Mouse (Mus musculus): ENCODE data around the gene Fmo5.

Fmo5 gene

DNA sequence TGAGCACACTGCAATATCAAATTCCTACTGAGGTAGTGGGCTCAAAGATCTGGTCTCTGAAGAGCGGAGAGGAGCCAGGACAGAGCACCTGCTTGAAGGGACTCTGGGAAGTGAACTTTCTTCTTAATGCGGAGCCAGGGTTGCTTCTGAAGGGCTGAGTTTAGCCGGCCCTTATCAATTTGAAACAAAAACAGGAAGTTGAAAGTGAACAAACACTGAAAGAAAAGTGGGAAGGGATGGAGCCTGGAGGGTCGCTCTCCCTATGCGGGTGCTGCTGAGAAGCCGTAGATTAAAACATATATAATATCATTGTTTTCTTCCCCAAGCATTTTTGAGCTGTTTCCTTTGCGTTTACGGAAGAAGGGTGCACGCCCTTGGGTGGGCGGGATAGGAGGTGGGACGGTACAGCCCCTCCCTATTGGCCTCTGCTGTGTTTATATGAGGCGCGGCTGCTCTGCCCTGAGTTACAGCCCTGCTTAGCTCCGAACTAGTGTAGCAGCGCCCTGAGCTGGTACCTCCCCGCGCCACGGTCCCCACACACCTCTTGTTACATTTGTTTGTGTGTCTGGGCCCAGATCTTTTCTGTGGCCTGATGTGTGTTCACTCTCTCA is at the start of gene Fmo5:
TSS of gene Fmo5 (plus strand) at position 414 of the 611 bp plus-strand sequence.
- peak; percentile 22 for DNase-seq (ENCODE audit: low spot score)

DNA sequence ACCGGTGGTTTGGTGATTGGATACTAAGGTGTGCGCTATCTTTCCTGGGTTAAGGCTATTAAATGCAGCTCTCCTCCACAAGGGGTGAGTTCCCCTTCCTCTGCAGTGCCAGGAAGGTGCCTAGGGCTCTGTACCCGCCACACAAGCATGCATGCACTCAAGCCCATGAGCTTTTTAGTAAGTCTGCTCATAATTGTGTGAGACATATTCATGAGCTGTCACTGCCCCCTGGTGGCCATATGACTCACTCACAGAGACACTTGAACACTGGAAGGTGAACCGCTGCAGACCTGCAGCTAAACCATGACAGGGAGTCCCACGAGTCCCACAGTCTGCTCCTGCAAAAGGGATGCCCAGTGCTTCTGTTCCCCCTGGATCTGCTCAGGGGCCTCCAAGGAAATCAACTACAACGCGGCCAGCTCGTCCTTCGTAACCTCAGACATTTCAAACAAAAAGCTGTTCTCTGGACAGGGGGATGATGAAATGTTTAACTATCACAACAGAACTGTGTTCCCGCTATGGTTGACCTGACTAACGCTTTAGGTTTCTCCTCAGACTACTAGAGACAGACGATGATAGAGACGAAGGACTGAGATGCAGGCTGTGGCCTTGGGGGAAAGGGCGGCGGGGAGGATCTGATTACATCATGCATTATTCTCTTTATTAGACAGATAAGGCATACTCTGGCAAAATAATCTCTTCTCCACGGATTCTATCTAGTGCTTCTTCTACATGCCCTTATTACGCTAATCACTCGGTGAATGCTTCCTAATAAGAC is 43.0 kb upstream of the Fmo5 start:
- DNase-seq (ENCODE audit: low spot score), result peak; percentile 87

DNA sequence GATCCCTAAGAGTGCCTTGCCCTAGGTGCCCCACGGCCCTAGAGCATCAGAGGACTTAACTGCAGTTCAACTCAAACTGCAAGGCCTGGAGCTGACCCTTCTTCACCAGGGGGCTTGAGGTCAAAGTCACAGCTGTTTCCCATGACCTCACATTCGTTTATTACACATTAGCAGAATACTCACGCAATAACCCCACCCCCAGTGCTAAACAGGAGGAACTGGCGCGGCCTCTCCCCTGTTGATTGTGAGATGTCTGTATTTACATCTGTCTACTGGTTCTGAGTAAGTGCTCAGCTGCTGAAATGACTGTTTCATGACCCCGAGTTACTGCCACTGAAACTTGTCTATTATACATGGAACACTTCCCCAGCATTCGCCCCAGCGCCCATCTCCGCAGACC is 40.9 kb upstream of the Fmo5 start:
- no peak for DNase-seq (ENCODE audit: low spot score)

DNA sequence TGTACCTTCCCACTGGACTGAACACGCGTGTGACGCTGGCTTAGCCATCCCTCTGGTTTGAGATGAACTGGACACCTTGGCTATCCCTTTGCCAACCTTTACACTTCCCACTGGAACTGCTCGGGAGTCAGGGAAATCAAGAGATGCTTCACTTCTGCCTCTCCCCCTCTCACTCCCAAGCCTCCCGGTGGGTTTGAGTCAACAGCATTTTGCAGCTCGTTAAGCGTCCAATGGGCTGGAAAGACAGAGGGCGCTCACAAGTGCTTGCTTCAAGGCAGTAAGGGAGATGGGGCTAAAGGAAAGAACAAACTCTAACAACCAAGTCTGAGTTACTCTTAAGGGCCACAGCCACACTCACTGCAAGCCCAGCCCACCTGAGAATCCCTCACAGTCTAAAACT is 37.9 kb upstream of the Fmo5 start:
- no peak for DNase-seq (ENCODE audit: low spot score)

DNA sequence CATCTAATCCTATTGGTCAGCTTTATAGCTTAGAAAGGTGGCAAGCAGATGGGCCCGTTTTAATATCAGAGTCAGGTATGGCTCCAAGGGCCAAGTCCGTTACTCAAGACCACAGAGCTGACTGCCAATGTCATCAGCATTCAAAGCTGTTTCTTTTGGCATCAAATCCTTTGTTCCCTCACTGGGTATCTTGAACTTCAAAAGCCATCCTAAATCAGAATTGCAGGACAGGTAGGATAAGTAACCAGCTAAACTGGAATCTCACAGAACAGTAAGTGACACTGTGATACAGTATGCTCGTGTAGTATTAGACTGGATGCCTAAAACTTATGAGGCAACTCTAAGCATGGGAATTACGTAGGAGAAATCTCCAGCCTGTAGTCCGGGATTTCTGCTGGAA is 35.5 kb upstream of the Fmo5 start:
- DNase-seq (ENCODE audit: low spot score), result no peak

DNA sequence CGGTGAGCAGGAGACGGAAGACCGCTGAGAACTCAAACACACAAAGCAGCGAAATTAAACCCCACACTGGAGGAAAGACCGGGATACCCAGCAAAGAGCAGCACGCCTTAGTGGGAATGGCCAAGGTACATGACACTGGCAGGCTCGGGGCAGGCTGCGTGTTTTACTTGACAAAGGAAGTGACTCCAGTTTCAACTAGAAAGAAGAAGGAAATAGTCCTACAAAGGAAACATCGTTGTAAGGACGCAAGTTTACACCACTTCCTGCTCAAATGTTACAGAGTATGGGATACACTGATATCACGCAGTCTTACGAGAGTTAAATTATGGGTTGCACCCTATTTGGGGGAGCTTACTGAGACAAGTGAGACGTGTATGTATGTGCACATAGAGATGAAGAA is 34.5 kb upstream of the Fmo5 start:
- DNase-seq (ENCODE audit: low spot score), result no peak

DNA sequence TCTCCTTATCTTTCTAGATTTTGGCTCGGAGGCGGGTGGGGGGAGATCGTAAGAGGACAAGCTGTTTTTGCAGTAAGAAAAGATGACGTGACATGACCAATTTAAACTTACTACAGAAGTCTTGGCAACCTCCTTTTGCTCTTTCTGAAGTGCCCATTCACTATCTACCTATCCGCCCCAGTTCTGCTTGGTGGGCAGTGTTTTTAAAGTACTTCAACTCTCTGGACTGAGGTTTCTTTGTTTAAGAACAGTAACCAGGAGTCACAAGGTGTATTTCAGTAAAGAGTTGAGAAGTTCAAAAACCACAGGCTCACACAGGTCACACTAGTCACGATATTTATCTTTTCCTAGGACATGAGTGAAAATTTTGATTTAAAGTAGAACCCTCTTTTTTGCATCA is 33.5 kb upstream of the Fmo5 start:
- no peak for DNase-seq (ENCODE audit: low spot score)

DNA sequence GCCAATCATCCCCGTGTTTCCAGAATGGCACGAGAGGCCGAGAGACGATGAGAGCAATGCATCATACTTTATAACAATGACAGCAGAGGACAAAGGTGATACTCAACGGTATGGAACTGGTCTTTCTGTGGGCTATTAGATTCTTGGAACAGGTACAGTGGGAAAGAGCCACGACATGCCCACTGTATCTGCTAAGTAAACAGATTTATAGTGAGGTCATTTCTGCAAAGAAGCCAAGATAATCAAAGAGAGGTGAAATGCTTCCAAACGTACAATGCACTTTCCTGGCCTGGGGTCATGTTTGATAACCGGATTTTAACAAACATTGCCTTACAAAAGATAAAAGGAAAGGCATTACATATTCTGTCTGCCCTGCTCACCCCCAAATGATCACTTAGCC is 31.8 kb upstream of the Fmo5 start:
- no peak for DNase-seq (ENCODE audit: low spot score)

DNA sequence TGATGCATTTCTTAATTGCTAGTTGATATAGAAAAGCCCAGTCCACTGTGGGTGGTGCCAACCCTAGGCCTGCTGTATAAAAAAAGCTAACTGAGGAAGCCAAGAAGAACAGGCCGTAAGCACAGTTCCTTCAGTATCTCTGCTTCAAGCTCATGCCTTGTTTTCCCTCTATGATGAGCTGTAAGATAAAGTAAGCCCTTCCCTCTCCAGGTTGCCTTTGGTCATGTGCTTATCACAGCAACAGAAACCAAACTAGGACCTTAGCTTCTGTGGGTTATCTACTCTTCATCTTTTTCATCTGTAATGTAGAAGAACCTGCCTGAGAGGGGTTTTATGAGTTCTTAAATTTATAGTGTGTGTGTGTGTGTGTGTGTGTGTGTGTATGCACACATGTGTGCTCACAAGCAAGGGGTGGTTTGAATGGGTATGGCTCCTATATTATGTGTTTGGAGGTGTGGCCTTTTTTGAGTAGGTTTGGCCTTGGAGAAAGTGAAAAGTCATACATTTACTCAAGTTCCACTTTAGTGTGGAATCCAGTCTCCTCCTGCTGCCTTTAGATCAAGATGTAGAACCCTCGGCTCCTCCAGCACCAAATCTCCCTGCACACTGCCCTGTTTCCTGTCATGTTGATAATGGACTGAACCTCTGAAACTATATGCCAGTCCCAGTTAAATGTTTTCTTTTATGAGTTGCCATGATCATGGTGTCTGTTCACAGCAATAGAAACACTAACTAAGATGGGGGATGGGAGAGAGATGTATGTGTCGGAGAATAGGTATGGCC is 28.4 kb upstream of the Fmo5 start:
- DNase-seq (ENCODE audit: low spot score), result no peak

DNA sequence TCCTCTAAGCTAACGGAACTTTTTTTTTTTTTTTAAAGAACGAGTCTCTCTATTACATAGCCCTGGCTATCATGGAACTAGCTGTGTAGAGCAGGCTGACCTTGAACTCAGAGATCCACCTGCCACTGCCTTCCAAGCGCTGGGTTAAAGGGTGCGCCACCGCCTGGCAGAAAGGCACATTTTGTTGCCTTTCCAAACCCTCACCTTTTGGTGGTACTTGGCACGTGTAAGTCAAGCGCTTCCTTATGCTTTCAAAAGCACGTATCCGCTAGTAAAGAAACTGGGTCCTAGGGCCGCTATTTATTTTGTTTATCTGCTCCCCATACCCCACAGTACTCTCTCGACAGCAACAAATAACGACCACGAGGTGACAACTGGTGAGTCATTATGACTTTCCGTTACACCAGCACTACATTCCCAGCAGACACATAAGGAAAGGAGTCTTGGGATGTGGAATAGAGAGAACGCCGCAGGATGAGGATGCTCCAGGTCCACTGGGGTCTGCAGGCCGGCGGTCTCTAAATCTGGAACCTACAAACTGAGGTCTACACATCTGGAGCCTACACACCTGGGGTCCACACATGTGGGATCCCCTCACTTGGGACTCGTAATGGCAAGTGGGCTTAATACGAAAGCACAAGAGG is 19.3 kb upstream of the Fmo5 start:
- DNase-seq (ENCODE audit: low spot score), result no peak

DNA sequence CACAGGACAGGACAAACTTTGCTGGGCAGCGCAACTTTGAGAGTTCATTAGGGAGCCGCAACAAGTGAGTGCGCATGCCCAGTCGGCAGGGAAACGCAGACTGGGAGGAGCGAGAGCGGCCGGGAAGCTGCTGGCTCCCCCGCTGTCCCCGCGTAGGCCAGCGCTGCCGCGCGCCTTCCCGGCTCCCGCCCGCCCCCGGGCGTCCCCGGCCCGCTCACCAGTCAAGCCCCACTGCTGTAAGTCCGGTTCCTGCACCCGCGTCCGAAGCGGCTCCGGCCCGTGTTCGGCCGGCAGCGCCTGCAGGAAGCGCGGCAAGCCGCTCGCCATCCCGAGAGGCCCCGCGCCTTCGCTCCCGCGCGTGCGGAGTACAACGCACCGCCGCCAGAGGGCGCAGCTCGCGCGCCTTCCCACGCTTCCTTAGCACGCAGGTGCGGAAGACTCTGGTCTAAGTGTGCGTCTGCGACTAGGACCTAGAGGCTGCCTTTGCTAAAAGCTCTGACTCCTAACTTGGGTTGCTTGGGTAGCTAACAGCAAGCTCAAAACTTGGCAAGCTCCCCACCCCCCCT is 18.7 kb upstream of the Fmo5 start, which contains the start of gene Chd1l:
TSS of gene Chd1l (minus strand) at position 359 of the 566 bp plus-strand sequence.
- DNase-seq (ENCODE audit: low spot score), result peak; percentile 94

DNA sequence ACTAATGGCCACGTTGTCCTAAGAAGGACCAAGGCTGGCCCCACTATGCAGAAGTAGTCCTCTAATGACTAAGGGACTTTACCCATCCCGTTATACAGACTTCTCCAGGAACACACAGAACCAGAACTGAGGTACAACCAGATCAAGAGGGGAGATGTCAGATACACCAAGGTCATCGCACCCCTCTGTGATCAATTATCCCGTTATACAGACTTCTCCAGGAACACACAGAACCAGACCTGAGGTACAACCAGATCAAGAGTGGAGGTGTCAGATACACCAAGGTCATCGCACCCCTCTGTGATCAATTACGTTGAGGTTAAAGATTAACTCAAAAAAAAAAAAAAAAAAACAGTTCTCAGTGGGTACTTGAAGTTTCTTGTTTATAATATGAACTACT is 17.6 kb upstream of the Fmo5 start:
- no peak for DNase-seq (ENCODE audit: low spot score)

DNA sequence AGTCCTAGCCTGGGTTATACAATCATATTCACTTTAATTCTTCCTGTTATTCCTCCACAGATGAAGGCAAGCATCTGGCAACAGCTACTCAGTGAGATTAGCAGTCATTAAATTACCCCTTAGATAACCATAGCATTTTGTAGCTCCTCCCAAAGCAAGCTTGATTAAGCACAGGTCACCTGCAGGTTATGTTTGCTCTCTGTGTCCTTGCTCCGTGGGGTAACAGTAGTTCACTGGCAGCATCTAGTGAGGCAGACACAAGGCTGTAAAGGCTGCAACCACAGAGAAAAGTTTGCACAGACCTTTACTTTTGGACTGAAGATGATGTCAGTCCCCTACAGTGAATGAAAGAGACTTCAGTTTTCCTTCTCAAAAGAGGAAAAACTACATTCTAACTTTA is 13.4 kb upstream of the Fmo5 start:
- no peak for DNase-seq (ENCODE audit: low spot score)

DNA sequence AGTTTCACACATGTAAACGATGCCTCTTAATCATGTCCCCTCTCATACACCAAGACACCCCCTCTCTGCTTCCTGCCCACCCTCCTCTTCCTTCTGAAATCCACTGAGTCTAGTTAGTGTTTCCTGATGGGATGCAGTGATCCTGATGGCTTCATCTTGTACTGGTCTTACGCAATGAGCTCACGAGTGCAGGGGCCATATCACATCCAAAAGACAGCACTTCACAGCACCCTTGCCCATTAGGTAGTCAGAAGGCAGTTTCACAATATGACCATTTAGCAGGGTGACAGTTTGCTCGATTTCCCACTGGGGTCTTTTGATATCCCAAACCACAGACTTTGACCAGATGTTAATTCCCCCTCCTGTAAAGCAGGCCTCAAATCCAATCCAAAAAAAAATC is 12.7 kb upstream of the Fmo5 start:
- no peak for DNase-seq (ENCODE audit: low spot score)

DNA sequence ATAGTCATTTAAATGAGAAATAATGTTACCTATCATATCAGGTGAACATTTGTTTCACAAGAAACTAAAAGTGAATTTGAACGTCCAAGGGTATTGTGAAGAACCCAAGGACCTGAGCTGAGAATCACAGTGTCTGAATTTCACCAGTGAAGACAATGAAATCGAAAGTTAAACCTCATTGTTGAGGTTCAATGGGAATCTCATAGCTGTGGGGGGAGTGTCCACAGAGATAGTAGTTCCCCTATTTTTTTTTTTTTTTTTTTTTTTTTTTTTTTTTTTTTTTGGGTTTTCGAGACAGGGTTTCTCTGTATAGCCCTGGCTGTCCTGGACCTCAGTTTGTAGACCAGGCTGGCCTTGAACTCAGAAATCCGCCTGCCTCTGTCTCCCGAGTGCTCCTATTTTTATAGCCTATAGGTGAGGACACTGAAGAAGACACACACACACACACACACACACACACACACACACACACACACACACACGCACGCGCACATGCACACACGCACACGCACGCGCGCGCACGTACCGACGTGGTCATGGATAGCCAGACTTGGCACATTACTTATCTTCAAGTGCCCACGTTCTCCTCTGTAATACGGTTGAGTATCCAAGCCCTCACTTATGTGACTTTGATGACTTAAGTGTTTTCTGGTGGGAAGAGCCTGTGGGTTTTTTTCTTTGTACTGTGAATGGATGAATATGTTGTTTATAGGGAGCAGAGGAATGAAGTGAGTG is 11.3 kb upstream of the Fmo5 start:
- DNase-seq (ENCODE audit: low spot score), result no peak

DNA sequence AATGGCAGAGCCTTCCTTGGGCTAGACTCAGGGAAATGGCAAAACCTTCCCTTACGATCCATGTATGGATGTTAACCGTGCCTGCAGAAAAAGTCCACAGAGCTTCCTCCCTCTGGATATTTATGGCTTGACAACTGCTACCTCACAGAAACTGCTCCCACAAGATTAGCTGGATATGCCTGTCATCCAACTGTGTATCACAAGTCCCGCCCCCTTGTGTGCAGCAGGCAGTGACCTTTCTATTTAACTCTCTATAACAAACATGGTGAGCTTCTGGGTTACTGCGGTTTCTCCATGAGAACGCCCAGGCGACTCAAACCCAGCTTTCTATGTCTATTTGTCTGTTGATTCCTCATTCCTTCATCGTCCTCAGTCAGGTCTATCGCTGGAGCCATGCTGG is 10.7 kb upstream of the Fmo5 start:
- no peak for DNase-seq (ENCODE audit: low spot score)

DNA sequence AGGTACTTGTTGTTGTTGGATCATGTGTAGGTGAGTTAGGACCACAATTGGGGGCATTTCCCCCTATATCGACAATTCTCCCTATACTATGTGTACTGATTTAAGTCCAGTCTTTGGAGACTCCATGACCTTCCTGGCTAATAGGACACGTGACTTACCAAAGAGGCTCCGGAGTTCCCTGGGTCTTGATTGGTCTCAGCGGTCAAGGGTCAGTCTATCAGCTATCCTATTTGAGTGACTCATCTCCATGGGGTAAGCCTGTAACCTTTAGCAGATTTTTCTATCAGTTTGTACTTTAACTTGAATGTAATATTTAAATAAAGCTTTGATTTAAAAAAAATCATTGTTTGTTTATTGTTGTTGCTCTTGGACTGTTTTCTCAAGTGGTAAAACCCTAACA is 7.9 kb upstream of the Fmo5 start:
- no peak for DNase-seq (ENCODE audit: low spot score)

DNA sequence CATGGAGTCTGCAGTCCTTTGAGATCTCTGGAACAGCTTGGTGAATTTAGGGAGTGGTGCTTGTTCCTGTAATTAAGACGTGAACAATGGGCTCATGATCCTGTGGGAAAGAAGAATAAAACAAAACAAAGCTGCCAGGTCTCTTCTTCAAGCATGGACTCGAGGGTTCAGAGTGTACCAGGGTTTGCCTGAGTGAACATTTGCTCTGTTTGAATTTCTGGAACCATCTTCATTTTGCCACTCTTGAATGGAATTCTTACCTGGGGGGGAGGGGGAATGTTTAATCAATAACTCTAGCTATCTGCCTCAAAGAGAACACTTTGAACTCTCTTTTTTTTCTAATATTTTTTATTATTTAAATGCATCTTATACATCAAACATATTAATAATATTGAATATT is 4.0 kb upstream of the Fmo5 start:
- DNase-seq (ENCODE audit: low spot score), result no peak

DNA sequence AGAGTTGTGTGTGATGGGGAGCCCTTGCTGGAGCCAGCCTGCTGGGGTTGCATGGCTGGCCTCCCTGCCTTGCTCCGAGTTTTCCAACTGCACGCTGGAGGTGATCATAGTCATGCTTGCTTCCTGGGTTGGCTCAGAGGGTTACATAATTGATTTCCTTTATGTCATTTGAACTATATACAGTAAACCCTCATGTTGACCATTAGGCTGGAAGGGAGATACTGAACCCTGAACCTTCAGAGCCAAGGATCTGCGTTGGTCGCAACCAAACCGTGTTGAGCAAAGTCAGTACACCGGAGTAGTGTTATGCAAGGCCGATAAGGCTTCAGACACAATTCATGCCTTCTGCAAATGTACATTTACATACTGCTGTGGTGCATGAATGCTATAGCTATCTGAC is 711 bp upstream of the Fmo5 start:
- no peak for DNase-seq (ENCODE audit: low spot score)

DNA sequence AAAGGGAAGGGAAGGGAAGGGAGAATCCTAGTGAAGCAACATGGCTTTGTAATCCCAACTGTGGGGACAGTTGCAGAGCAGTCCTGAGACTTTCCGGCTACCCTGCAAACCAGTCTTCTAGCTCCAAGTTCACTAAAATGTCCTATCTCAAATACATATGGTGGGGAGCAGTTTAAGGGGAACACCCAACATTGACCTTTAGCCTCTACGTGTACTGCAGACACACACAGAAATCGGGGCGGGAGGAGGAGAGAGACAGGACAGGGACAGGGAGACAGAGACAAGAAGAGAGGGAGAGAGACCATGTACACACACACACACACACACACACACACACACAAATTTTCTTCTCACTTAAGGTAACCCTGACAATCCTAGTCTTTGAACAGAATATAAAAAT is 1.3 kb downstream of the Fmo5 start:
- no peak for DNase-seq (ENCODE audit: low spot score)

DNA sequence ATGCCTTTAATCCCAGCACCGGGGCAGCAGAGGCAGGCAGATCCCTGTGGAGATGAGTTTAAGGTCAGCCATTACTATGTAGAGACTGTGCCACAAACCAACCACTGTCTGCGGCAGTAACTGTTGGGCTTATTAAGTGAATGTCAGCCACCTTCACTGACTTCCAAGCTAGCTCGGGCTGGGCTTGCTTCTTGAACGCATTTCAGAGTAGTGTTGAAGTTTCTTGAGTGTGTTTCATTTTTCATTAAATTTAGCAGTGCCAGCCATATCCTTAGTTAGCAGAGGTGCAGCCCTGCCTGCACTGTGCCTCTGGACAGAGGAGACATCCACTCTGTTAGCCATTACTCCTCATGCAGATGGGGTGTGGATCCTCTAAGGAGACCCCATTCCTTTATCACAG is 2.1 kb downstream of the Fmo5 start:
- DNase-seq (ENCODE audit: low spot score), result no peak
